Mouse (Mus musculus) brown adipose tissue, adult 24 weeks (tissue): Measurements from ENCODE around the gene Magi2. TPM values are rescaled to one million over a fixed set of nuclear protein-coding genes. Genes with fewer than 3 reads are reported as not detected.

Source experiments
- H3K27ac ChIP-seq: fragments of 200-500 bp; replicated peaks from 2 replicates; pipeline ENCODE4 v1.5.1; 2012; ENCODE audit warnings: low read depth, mild to moderate bottlenecking, low read length
- H3K4me1 ChIP-seq: fragments of 200-500 bp; 2 replicates; pipeline ENCODE4 v1.6.1; 2012; ENCODE audit warnings: low read length, mixed read lengths; ENCODE audit not compliant: control insufficient read depth, insufficient read depth, insufficient read length
- H3K4me3 ChIP-seq: fragments of 200-500 bp; 2 replicates; pipeline ENCODE4 v1.5.1; 2012; ENCODE audit warnings: low read depth, mild to moderate bottlenecking, low read length, moderate library complexity; ENCODE audit not compliant: insufficient read depth
- polyA plus RNA-seq: library from polyadenylated mRNA; stranded (reverse); fragments of >200 nt; gene quantifications from 2 replicates; pipeline ENCODE4 v1.2.4, GENCODE M21; 2012; ENCODE audit not compliant: missing spikeins, insufficient read depth, insufficient read length

The Magi2 gene
- polyA plus RNA-seq, 1 experiment = 1.2 TPM

DNA sequence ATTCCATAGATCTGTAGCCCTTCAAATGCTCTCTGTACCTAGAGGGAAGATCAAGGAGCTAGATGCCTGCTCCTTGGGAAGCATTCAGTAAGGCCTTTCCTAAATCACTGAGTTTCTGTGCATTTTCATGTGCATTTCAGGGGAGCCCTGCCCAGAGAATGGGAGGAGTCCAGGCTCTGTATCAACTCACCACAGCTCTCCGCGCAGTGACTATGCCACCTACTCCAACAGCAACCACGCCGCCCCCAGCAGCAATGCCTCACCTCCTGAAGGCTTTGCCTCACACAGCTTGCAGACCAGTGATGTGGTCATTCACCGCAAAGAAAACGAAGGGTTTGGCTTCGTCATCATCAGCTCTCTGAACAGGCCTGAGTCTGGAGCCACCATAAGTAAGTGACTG lies 1342.1 kb downstream of the Magi2 start:
- H3K4me3 ChIP-seq = no peak overlapping the region
- no peak overlapping the region for H3K27ac ChIP-seq
- H3K4me1 ChIP-seq = no peaks in the 10 kb centered on the region

DNA sequence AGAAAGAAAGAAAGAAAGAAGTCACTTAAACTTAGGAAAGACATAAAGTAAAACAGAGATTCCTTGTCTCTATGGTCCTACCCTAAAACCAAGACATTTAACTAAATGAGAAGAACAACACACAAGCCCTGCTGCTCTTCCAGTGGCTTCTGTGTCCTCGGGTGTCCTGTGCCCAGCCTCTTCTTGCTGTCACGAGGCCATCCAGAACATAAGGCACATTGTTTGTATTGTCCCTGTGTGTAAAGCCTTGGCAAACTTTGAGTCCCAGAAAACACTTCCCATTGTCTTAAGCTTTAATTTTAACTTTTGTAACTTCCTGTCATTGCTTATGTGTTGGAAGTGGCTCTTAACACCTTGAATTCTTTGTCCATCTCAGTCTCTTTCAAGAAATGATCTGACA lies 1348.0 kb downstream of the Magi2 start:
- Histone ChIP-seq H3K4me3 (no peak overlapping the region), H3K4me1 (no peaks in the 10 kb centered on the region), H3K27ac (no peak overlapping the region)

- H3K4me1 ChIP-seq = no peaks in the 10 kb centered on the region
- H3K27ac ChIP-seq = no peak overlapping the region
- no peak overlapping the region for H3K4me3 ChIP-seq
These were observed 1349.0 kb downstream of the Magi2 start for GRCm38 (mm10) chr5:20575798-20576197.

DNA sequence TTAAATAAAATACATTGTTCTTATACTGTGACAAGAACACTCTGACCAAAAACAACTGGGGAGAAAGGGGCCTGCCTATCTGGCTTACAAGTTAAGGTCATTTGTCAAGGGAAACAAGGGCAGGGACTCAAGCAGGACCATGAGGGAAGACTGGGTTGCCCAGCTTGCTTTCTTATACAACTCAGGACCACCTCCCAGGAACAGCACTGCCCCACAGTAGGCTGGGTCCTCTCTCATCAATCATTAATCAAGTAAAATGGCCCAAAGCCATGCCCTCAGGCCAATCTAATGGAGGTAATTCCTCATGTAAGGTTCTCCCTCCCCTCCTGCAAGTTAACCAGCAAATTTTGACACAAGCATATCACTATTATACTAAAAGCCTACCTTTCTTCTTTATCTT lies 1349.4 kb downstream of the Magi2 start:
- Histone ChIP-seq H3K4me1 (no peaks in the 10 kb centered on the region), H3K4me3 (no peak overlapping the region), H3K27ac (no peak overlapping the region)

DNA sequence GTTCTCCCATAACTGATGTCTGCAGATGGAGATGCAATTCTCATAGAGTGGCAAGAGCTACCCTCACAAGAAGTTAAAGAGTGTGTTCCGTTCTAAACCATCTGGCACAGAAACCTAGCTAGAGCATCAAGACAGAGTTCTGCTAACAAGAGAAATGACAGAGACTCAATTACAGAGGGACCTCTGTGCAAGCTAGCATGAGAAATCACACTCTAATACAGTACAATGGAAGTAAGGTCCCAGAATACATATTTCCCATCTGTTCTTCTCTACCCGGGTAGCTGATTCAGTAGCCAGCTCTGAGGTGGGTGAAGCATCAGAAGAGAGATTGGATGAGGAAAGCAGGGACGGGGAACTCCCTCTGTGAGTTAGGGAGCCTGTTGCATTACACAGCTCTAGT lies 1351.8 kb downstream of the Magi2 start:
- Histone ChIP-seq H3K4me1 (no peaks in the 10 kb centered on the region), H3K27ac (no peak overlapping the region), H3K4me3 (no peak overlapping the region)

DNA sequence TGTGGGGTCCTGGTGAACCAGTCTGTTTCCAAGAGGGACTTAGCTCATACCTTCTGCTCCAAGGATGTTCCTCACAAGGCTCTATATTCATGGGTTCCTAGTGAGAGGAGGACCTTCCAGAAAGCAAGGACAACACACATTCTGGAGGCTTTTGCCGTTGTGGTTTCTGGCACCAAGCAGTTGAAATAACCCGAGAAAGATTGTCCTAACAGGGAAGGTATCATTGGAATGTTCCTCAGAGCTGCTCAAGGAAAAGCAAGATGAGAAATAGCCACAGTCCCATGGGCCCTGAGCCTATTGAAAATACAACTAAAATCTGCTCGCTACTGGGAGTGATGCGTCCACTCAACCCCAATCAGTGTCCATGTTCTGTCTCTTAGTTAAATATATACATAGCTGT lies 1353.8 kb downstream of the Magi2 start:
- H3K4me1 ChIP-seq = no peaks in the 10 kb centered on the region
- no peak overlapping the region for H3K4me3 ChIP-seq
- H3K27ac ChIP-seq = no peak overlapping the region

DNA sequence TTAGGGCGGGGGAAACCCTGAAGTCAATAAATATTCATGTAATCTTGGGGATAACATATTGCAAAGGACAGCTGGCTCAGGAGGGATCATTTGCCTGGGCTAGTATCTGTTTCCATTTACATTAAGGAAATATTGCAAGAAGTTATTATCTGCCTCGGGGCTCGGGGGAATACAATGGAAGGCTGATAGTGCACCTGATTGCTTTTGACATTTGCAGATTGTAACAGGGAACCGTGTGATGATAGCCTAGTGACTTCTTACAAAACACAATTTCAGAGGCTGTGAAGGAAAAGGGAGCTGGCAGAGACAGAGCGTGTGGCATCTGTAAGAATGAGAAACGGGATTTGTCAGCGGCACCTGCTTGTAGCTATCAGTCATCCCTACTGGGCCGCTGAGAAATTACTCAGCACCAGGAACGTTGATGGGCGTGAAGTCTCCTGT lies 1356.2 kb downstream of the Magi2 start:
- Histone ChIP-seq H3K4me1 (no peaks in the 10 kb centered on the region), H3K27ac (no peak overlapping the region), H3K4me3 (no peak overlapping the region)

DNA sequence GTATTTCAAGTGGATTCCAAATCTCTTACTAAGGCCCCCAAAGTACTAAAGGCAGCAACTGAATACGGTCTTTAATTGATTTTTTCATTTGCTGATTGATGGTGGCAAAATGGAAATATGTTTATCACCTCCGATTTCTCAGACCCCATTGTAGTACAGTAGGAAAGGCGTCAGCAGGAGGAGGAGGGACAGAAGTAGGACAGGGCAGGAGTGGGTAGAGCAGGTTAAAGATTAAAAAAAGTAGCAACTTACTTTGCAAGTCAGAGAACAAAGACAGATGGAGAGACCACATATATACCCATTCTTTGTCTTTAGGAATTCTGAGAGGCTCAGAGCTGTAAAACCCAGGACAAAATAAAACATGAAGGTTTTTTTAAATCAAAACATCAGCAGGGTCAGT lies 1356.8 kb downstream of the Magi2 start:
- no peak overlapping the region for H3K4me3 ChIP-seq
- no peak overlapping the region for H3K27ac ChIP-seq
- no peaks in the 10 kb centered on the region for H3K4me1 ChIP-seq

DNA sequence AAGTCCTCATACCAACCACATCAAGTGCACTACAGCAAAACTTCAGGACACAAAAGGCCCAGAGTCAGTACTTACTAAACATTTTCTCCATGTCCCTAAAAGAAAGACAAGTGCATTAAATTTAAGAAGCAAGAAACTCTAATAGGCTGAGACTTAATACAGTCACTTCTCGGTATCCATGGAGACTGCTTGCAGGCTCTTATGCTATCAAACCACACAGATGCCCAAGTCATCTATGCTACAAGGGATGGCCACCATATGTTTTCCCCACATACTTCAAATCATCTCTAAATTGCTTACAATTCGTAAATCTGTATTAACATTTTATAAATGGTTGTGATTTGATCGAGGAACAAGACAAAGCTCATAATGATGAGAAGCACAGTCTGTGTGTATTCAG lies 1357.9 kb downstream of the Magi2 start:
- no peak overlapping the region for H3K4me3 ChIP-seq
- no peak overlapping the region for H3K27ac ChIP-seq
- H3K4me1 ChIP-seq = no peaks in the 10 kb centered on the region

- H3K4me3 ChIP-seq = no peak overlapping the region
- no peak overlapping the region for H3K27ac ChIP-seq
- no peaks in the 10 kb centered on the region for H3K4me1 ChIP-seq
These were observed 1362.9 kb downstream of the Magi2 start for GRCm38 (mm10) chr5:20589731-20590130.

DNA sequence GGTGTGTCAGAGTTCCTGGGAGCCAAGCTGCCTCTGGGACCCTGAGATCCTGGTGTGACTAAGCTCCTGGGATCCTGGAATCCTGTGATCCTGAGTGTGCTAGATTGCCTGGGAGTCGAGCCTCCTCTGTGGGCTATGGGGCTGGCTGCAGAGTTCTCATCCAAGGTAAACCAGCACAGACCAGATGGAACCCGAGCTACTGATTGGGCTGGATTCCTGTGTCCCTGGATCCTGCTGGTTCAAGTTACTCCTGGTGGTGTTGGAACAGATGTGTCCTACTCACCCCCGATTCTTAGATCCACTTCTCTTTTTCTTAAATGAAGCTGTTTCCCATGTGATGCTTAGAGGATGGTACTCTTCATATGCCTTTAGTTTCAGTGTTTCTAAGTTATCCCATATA lies 1371.4 kb downstream of the Magi2 start:
- Histone ChIP-seq H3K27ac (no peak overlapping the region), H3K4me3 (no peak overlapping the region), H3K4me1 (no peaks in the 10 kb centered on the region)

DNA sequence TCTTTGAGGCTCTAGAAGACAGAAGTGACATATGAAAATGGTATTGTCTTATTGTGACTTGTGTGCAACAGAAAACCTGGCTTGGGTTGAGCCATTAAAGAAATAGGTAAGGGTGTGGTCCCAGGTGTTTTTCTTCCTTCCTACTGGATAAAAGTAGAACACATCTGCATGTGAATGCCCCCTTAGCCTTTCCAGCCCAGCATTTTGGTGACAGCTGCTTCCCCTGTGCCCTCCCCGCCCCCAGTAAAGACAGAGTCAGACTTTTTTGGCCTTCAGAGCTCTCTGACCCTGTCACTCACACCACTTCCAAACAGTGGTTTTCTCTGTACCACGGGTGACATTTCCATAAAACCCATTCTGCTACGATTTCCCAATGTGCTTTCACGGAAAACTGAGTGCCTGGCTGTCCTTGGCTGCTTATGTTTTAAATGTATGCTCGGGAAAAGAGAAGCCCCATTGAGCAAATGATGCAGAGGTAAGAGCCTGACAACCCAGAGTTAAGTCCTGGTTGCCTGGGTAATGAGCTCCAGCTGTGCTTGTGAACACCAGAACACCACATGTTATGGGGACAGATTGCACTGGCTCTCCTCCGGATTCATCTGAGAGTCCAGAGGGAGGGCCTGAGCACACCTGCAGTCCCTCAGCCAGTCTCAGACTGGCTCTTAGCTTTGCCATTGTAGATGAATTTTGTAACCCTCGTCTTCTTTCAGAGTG lies 1377.1 kb downstream of the Magi2 start:
- no peak overlapping the region for H3K4me3 ChIP-seq
- no peaks in the 10 kb centered on the region for H3K4me1 ChIP-seq
- H3K27ac ChIP-seq = no peak overlapping the region

GRCm38 (mm10) chr5:20606497-20606896 lies 1379.7 kb downstream of the Magi2 start:
- H3K4me3 ChIP-seq = no peak overlapping the region
- no peaks in the 10 kb centered on the region for H3K4me1 ChIP-seq
- no peak overlapping the region for H3K27ac ChIP-seq

GRCm38 (mm10) chr5:20607503-20607902 lies 1380.7 kb downstream of the Magi2 start:
- no peak overlapping the region for H3K27ac ChIP-seq
- H3K4me3 ChIP-seq = no peak overlapping the region
- H3K4me1 ChIP-seq = no peaks in the 10 kb centered on the region

GRCm38 (mm10) chr5:20609206-20609935 lies 1382.5 kb downstream of the Magi2 start:
- Histone ChIP-seq H3K4me1 (no peaks in the 10 kb centered on the region), H3K4me3 (no peak overlapping the region), H3K27ac (no peak overlapping the region)

GRCm38 (mm10) chr5:20610640-20611039 lies 1383.8 kb downstream of the Magi2 start:
- Histone ChIP-seq H3K27ac (no peak overlapping the region), H3K4me1 (no peaks in the 10 kb centered on the region), H3K4me3 (no peak overlapping the region)
